Mouse (Mus musculus): ENCODE data around the gene Zp3.

GRCm38 (mm10) chr5:136018726-136019125 is 38.8 kb downstream of the Zp3 start:
- TF ChIP-seq GATA1 (IDR thresholded peaks at IDR 0.05; ENCODE audit: low read length) (no peak), TAL1 (IDR thresholded peaks at IDR 0.05; ENCODE audit: low read length) (no peak)
